Mouse (Mus musculus): ENCODE results near the gene Slc16a11.
A peak's percentile ranks its signal among the peaks of the same experiment; 100 is the strongest.

Slc16a11 gene

GRCm38 (mm10) chr11:70206801-70207200 is 5.8 kb upstream of the Slc16a11 start:
- no peak for DNase-seq

GRCm38 (mm10) chr11:70207283-70207682 is 5.3 kb upstream of the Slc16a11 start:
- no peak for DNase-seq

DNA sequence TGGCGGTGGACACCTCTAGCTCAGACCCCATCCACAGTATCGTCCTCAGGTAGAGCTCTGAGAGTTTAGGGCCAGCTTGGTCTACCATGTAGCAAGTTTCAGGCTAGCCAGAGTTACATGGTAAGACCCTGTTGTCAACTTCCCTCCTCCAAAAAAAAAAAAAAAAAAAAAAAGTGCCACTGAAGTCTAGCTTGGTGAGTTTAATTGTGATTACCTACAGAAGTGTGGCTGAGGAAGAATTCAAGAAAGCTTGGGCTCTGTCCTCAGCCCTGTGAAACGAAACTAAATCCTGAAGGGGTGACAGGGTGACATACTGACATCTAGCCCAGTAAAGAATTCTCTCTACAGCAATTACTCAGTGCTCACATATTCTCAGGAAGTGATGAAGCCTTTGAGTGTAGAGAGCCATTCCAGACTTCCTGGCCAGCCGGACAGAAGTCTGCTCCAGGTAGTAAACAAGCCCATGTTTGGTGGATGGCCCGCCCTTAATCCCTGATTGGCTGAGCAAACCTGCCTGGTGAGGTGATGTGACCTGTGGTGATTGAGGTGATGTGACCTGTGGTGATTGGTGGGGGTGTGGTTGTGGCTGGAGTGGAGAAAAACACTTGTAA is 3.7 kb upstream of the Slc16a11 start:
- DNase-seq, result no peak

DNA sequence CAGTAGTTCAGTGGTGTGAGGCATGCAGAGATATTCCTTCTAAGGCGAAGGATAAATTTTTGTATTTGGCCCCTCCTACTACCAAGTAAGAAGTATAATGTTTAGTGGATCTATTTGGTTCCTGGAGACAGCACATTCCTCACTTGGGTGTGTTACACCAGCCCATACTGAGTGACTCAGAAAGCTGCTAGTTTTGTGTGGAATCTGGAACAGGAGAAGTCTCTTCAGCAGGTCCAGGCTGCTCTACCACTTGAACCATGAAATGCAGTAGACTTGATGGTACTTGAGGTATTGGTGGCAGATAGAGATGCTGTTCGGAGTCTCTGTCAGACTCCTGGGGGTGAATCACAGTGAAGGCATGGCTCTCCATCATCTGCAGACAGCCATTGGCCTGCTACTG is 1.9 kb upstream of the Slc16a11 start:
- no peak for DNase-seq

DNA sequence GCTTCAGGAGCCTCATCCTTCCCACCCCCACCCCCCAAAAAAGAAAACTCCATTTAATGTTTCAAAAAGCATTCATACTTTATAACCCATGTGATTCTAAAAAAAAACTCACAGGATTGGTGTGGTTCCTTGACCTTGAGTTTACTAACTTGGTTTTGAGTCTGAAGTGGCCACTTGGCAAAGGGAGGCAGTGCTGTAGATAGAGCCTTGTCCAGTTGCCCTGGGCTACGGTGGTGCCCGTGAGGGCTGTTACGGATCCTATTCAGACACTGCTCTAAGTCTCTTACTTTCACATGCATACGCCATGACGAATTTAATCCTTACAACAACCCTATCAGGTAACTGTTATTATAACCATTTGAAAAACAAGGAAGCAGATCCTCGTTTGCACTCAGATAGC is 580 bp upstream of the Slc16a11 start:
- peak; percentile 80 for DNase-seq

GRCm38 (mm10) chr11:70212896-70213295 is 344 bp downstream of the Slc16a11 start:
- DNase-seq, result peak; percentile 90

DNA sequence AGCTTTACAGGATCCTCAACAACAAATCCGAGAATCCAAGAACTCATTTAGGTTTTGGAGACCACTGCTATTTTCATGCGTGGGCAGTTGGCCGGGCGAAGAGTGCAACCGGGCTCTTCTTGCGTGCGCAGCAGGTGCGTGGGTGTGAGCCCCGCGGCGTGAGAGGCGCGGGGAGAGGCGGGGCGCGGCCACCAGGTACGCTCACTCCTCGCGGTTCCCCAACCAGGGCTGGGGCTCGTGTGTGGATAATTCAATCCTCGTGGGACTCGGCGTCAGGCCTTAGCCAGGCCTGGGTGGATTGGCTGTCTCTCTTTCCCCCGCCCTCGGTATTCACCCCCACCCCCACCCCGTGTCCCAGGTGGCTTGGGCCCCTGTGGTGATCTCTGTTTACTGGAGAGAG is 1.2 kb downstream of the Slc16a11 start:
- DNase-seq, result no peak

DNA sequence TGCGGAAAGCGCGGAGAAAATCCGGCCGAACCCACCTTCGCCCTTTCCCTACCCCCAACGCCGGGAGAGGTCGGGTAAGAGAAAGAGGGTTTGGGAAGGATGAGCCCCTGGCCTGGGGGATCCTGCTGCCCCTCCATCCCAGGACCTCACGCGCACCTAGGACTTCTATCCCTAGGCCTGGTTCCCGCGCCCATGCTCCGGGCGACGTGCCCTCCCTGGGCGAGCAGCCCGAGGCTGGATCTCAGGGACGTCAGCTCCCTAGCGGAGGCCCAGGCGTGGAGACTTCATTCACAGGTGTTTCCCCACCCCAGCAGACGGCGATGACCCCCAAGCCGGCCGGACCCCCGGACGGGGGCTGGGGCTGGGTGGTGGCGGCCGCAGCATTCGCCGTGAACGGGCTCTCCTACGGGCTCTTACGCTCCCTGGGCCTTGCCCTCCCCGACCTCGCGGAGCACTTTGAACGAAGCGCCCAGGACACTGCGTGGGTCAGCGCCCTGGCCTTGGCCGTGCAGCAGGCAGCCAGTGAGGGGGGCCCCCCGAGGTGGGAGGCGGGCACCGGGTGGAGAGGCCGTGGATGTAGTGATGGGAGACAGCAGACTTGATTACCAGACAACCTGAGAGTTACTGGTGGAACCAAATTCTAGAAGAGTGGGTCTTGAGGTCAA is 1.8 kb downstream of the Slc16a11 start:
- DNase-seq, result no peak

GRCm38 (mm10) chr11:70214856-70215209 is 2.3 kb downstream of the Slc16a11 start:
- no peak for DNase-seq

- DNase-seq, result no peak
Measured at GRCm38 (mm10) chr11:70215301-70215700, 2.7 kb downstream of the Slc16a11 start.

GRCm38 (mm10) chr11:70216103-70216502 is 3.6 kb downstream of the Slc16a11 start:
- DNase-seq, result no peak

DNA sequence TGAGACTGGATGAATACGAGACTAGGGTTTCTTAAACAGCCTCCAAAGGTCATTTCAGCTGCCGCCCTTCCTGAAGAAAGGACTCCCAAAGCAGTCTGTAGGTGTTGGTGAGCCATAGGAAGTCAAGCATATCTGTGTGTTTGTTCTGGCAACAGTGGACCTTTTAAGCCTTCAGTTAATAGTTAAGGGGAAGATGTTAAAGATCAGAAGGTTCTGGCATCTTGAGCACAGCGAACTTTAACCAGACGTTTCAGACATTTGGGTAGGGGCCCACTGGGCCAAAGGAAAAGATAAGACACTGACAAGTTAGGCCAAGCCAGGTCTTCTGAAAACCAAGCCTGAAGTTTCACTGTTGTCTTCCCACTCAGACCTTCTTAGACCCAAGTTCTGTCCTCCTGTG is 5.5 kb downstream of the Slc16a11 start:
- no peak for DNase-seq

DNA sequence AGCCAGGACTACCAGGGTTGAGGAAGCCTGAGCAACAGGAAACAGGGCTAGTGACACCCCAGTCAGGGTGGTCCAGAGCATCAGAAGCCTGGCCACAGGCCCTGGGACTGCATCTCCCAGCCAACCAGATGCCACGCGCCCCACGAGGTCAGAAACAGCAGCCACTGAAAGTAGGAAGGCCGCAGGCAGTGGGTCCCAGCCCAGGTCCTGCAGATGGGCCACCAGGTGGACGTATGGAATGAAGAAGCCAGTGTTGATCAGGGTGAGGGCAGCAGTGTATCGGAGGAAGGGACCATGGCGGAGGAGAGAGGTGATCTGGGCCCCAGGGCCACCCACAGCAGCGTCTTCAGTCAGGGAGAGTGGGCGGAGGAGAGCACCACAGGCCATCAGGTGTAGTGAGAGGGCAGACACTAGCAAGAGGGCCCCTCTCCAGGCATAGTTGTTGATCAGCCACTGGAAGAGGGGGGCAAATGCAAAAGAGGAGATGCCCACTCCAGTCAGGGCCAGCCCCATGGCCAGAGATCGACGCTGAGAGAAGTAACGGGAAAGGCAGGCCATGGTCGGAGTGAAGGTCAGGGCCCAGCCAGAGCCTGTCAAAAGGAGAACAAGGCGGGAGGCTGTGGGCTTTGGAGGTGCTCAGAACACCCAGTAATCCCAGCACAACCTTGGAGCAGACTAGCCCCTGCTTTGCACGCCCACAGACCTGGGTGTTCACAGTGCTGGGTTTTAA is 6.4 kb downstream of the Slc16a11 start:
- no peak for DNase-seq

- no peak for DNase-seq
Measured at GRCm38 (mm10) chr11:70219873-70220272, 7.3 kb downstream of the Slc16a11 start.

- no peak for DNase-seq
Measured at GRCm38 (mm10) chr11:70220323-70220722, 7.8 kb downstream of the Slc16a11 start.

- DNase-seq, result peak; percentile 99
Measured at GRCm38 (mm10) chr11:70220731-70221602, 8.4 kb downstream of the Slc16a11 start, which contains the start of gene Slc16a13. Slc16a13 (minus strand) TSS chr11:70221064.

DNA sequence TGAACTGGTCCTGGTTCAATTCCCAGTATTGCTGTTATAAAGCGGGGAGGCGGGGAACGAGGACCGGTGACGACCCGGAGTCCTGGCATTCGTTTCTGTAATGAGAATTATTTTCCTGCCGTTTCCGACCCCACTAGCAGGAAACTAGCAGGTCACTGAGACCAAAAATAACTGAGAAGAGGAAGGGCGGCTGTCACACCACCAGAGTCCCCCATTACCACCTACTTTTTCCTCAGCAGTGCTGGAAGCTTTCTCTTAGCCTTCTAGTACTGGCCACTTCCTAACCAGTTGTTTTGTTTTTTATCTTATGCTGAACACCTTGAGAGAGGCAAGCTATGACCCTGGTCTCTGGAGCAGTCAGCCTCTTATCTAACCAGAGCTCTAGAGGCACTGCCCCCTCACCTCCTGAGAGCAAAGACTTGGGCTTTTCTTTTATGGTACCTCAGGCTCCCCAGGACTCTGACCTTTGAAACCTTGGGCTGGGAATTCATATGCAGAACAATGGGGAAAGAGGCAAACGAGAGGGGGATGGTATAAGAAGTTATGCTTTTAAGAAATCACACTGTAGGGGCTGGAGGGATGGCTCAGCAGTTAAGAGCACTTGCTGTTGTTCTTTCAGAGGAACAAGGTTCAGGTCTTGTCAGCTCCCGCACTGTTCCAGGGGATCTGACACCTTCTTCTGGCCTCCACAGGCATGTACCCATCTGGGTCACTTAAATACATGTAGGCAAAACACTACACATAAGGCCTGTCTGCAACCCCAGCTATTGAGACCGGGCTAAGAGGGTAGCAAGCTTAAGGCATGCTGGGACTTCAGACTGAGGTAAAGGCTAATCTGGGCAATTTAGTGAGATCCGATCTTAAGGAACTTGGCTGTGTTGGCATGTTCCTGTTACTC is 9.3 kb downstream of the Slc16a11 start:
- no peak for DNase-seq

DNA sequence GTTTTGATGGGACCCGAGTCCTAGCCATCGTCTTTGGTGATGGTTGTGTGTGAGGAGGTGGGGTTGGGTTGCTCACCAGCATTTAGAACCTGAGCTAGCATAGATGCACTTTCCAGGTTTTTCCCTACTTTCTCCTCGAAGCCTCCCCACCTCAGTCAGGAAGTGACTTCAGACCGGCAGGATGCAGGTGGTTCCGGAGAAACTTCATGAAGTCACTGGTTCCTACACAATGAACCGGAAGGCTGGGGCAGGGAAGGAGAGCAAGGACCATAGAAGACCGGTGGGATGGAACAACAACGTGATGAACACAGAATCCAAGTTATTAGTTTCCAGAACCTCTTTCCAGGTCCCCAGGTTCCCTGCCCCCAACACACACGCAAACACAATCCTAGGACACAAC is 11.2 kb downstream of the Slc16a11 start:
- DNase-seq, result peak; percentile 79

- DNase-seq, result no peak
Measured at GRCm38 (mm10) chr11:70225798-70226601, 13.4 kb downstream of the Slc16a11 start.

- peak; percentile 76 for DNase-seq
Measured at GRCm38 (mm10) chr11:70226602-70226890, 14.0 kb downstream of the Slc16a11 start.

DNA sequence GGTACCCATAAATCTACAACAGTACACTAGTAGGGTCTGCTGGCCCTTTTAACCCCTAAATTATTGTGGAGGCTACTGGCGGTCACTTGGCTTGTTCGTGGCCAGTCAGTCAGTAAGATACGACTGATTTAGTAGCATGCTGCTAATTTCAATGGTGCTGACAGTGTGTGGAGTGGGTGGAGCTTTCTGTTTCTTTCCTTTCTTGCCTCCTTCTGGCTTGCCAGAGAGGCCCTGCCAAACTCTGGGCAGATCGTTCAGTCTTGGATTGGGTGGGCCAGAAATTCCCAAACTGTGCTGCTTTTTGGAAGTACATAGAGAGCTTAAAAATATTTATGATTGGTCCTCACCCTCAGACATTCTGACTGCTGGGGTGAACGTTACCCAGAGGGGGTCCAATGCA is 14.6 kb downstream of the Slc16a11 start:
- DNase-seq, result no peak
